Mouse (Mus musculus): Measurements from ENCODE around the gene Rgs9.

Rgs9 gene

GRCm38 (mm10) chr11:109175376-109175969 is 122.5 kb downstream of the Rgs9 start:
- no peak for DNase-seq (ENCODE audit: low spot score in 2 of 2)
